Mouse (Mus musculus) adrenal gland, adult 18-20 months (tissue): ENCODE results near the gene Amfr. TPM values are rescaled to one million over a fixed set of nuclear protein-coding genes. Genes with fewer than 3 reads are reported as not detected.

ENCODE experiments used
- DNase-seq, 2 experiments: peaks; one replicate each; pipeline ENCODE4 v3.0.0; 2021 to 2022; ENCODE audit warnings: low spot score in 2 of 2
- total RNA-seq, 2 experiments: library from RNA; stranded (reverse); gene quantifications; 1 replicate in 1 of 2; 2 replicates in 1 of 2; pipeline ENCODE4 v1.2.3; 2021

The Amfr gene
- total RNA-seq, 2 experiments from 2014 or later: 174 to 283 TPM

DNA sequence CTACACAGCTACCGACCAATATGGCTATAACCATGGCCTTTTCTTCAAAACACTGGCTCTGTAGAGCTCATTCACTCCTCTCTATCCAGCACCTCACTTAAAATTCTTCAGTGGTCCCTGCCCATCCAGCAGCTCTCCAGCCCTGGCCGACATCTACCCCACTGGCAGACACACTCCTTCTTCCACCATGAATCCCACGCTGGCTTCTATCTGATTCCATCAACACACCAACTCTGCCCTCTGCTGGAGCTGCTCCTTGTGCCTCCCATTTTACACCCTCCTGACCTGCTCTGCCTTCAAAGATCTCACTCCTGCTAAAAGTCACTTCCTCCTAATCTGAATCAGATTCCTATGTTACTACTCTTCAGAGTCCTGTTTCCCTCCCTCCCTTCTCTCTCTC, 28.8 kb downstream of the Amfr start:
- no peak for DNase-seq

DNA sequence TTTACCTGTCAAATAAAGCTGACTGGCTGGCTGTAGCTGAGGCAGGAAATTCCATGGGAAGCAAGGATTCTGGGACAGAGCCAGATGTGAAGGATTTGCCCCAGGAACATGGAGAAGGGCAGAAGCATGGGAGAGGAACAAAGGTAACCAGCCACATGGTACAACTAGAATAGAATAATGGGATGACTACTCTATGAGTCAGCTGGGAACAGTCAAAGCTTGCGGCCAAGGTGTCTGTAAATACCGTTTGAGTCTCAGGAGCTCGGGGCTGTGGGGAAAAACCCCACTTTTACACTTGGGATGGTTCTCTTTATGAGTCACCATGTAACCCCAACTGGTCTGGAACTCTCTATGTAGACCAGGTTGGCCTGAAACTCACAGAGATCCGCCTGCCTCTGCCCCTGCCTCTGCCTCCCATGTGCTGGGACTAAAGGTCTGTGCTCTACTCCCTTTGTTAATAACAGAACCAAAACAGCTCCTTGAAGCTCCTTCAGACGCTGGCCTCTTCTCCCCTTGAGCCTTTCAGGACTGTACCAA, 30.9 kb downstream of the Amfr start:
- peak in 1 of 2 experiments; percentile 11 for DNase-seq

DNA sequence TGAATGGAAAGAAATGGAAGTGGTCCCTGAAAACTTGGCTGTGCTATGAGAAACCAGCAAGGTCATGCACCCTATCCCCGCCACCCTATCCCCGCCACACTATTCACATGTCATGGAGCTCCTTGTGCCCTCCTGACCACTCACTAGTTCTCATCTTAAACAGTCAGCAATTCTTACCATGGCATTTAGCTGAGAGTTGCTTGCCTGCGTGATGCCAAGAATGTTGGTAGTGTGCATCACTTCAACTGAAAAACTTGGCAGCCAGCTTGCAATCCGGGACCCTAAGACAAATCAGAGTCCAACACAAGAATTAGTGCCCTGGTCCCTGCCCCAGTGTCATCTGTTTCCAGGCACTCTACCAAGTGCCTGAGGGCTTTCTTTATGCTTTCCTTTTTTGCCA, 32.5 kb downstream of the Amfr start:
- DNase-seq: peak in 1 of 2 experiments; percentile 15

DNA sequence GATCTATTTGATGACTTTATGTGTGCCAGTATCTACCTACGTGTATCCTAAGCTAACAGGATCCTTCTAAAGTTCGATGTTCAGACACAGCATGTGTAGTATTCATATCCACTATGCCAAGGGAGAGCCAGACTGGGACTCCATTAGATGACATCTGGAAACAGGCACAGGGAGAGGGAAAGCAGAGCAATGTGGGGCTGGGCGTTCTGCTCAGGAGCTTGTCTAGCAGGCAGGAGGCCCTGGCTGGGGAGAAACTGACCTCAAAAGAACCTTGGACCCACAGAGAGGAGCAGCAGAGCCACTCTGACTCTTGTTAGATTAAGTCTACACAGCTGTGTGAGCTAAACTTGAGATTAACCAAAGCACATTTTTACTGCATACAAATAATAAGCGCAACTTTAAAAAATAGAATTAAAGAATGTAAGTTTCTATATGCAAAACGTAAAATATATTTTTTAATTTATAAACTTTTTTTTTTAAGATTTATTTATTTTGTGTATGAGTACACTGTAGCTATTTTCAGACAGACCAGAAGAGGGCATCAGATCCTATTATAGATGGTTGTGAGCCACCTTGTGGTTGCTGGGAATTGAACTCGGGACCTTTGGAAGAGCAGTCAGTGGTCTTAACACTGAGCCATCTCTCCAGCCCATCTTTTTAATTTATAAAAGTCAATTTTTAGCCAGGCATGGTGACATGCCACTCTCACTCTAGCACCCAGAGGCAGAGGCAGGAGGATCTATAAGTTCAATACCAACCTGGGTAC, 36.0 kb downstream of the Amfr start:
- no peak for DNase-seq

DNA sequence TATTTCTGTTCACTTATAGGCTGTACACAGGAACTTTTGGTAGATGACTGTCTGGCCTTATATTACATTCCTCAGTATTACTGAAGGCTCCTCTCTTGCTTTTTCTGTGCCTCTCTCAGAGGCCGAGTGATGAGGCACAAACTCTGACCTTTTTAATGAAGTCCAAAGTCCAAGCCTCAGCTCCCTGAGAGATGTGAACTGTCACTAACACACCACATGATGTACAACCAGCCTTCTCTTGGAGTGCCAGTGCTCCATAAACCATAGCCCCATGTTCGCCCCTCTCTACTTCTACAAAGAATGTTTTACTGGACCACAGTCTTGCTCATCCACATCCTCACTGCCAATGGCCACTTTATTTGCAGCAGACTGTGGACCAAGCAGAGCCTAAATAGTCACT, 37.3 kb downstream of the Amfr start:
- DNase-seq: no peak

- DNase-seq: no peak
Observed at GRCm38 (mm10) chr8:93974602-93975186, 37.9 kb downstream of the Amfr start.

DNA sequence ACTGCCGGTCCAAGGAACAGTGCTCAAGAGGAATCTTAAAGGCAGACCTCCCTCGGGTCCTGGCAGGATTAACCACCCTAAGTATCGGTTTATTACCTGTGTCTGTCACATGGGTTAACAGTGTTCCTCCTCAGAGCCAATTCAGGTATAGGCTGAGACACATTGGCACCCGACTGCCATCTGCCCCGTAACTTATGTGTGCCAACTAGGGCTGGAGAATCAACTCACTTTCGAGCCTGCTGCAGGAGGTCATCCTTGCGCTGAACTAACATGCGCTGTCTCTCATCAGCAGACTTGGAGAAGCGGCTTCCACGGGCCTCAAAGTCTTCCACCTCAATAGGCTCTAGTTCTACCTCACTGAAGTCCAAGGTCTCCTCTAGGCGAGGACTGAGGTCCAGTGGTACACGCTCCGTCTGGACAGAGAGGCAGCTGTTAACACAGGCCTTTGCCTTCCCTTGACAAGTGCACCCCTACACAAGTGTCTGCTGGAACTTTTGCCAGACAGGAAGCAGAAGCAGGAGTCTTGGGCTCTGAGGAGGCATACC, 38.7 kb downstream of the Amfr start:
- DNase-seq: no peak

DNA sequence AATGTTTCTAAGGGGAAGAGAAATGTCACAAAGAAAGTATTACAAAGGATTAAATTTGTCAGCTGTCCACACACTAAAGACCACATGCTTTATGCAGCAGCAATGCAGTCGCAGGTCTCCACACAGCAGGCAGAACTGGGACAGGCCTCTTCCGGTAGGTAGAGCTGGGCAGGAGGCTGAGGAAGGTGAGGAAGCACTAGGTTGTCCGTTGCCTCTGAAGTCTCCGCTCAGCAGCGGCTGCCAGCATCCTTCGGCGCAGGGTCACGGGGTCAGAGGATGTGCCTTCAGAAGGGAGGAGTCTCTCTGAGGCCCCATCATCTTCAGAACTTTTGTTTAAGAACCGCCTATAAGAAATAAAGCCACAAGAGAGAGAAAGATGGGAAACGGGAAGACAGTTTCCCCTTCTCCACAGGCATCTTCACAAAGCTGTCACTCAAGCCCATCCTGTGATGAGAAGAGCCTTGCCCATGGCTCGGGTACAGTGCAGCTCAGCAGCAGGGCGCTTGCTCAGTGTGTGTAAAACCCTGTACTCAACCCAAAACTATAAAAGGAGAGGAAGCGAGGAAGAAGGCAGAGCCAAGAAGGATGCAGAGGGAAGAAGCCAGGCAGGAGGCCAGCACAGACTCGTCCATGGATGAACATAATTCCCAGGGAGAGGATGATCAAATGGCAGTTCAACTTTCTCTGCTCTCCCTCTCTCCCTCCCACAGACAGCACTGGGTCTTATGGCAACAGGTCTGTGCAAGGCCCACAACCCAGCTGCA, 39.5 kb downstream of the Amfr start:
- no peak for DNase-seq

GRCm38 (mm10) chr8:93972211-93972610, 40.4 kb downstream of the Amfr start:
- DNase-seq: no peak

GRCm38 (mm10) chr8:93971451-93971850, 41.2 kb downstream of the Amfr start:
- no peak for DNase-seq

DNA sequence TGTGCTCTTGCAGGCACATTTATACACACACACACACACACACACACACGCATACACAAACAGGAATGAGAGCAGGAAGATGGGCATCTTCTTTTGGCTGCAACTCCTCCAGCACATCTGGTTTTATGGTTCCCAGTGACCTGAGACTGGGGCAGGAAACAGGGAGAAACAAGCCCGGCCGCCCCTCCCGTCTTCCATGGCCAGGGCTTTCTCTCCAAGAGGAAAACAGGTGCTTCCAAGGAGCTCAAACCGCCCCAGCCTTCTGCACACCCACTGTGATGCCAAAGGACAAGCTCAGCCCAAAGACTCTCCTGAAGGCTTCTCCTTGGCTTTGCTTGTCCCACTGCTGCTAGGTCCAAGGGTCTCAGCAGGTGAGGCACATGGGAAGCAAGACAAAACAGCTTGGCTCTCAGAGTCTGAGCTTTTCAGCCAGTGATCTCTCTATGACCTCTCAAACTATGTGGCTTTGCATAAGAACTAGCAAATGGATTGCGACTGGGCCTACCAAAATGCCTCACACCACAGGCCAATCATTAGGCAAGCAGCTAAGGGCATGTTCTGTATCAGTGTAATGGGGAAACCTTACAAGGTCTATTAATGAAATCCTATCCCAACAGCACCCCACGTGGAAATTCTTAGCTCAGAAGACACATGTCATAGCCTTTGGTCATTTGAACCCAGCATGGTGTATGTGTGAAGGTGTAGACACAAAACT, 42.9 kb downstream of the Amfr start:
- DNase-seq: no peak

DNA sequence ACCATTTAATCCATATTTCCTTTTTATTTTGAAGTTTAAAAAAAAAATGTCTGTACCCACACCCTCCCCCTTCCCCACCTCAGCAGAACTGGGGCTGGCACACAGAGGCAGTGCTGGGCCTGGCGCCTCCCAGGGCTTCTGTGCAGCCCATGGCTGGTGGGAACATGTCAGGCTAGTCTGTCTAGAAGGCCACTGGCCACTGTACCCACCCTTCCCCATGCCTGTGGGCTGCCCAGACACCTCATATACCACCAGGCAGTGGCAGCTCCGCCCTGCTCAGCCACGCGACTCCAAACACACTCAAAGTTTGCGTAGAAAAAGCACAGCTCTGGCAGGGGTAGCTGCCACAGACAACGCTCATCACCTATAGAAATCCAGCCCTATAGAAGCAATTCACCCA, 44.3 kb downstream of the Amfr start:
- no peak for DNase-seq

GRCm38 (mm10) chr8:93960909-93961308, 51.7 kb downstream of the Amfr start:
- no peak for DNase-seq

GRCm38 (mm10) chr8:93958402-93958801, 54.2 kb downstream of the Amfr start:
- no peak for DNase-seq

DNA sequence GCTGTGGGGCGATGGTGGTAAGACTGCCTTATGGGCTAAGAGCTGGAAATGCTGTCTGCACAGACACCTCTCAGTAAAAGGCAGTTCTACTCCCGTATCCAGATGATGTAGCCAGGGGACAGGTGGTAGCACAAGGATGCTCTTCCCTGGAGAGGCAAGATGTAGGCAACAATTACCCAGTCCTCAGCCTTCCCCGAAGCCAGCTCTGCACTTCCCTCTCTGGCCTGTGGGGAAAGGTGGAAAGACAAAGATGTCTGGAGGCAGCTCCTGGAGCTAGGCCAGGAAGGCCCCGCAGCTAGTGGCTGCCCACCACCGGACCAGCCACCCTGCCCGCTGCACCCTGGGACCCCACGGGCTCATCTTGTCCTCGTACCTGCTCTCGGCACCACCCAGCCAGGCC, 60.1 kb downstream of the Amfr start:
- DNase-seq: no peak

DNA sequence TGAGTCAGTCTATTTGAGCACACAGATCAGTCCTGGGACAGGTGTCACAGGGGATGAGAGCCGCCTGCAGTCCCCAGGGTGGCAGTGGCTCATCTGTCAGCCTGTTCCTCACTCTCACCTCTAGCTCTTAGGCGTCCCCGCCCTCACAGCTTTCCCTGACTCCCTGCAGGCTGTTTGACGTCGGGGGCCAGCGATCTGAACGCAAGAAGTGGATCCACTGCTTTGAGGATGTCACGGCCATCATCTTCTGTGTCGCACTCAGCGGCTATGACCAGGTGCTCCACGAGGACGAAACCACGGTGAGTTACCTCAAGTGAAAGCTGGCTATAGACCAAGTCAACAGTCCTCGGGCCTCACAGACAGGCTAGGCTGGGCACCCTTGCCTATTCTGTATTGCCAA, 62.5 kb downstream of the Amfr start:
- no peak for DNase-seq

- DNase-seq: no peak
Observed at GRCm38 (mm10) chr8:93946397-93946796, 66.2 kb downstream of the Amfr start.

DNA sequence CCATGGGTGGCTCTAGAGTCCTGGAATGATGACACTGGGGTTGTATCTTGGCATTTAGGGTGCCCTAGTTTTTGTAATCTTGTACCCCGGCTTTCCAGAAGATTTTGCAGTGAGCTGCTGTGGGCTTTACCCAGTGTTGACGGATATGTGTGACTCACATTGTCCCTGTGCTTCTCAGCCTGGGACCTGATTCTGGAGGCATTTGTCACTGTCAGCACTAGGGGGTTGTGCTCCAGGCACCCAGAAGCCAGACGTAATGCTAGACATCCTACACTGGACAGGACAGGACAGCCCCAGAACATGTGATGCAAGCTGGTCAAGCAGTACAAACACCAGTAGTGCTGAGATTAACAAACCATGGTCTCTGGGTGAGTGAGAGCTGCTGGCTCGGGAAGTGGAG, 66.9 kb downstream of the Amfr start:
- no peak for DNase-seq

- DNase-seq: no peak
Observed at GRCm38 (mm10) chr8:93941636-93942054, 71.0 kb downstream of the Amfr start.

- no peak for DNase-seq
Observed at GRCm38 (mm10) chr8:93940542-93941423, 71.9 kb downstream of the Amfr start.
